Mouse (Mus musculus): Measurements from ENCODE around the gene Dop1b.

Gene Dop1b

GRCm38 (mm10) chr16:93712966-93713365 lies 1.3 kb downstream of the Dop1b start:
- DNase-seq (ENCODE audit: low read depth, low spot score), result no peak

- no peak for DNase-seq (ENCODE audit: low read depth, low spot score)
Observed at GRCm38 (mm10) chr16:93714426-93714825, 2.7 kb downstream of the Dop1b start.

- DNase-seq (ENCODE audit: low read depth, low spot score), result no peak
Observed at GRCm38 (mm10) chr16:93715826-93716225, 4.1 kb downstream of the Dop1b start.

GRCm38 (mm10) chr16:93717299-93717703 lies 5.6 kb downstream of the Dop1b start:
- no peak for DNase-seq (ENCODE audit: low read depth, low spot score)

- no peak for DNase-seq (ENCODE audit: low read depth, low spot score)
Observed at GRCm38 (mm10) chr16:93721771-93722170, 10.1 kb downstream of the Dop1b start.

GRCm38 (mm10) chr16:93722476-93722875 lies 10.8 kb downstream of the Dop1b start:
- no peak for DNase-seq (ENCODE audit: low read depth, low spot score)

- DNase-seq (ENCODE audit: low read depth, low spot score), result no peak
Observed at GRCm38 (mm10) chr16:93725417-93726144, 13.9 kb downstream of the Dop1b start.

GRCm38 (mm10) chr16:93726186-93726585 lies 14.5 kb downstream of the Dop1b start:
- no peak for DNase-seq (ENCODE audit: low read depth, low spot score)

GRCm38 (mm10) chr16:93728676-93729075 lies 17.0 kb downstream of the Dop1b start:
- DNase-seq (ENCODE audit: low read depth, low spot score), result no peak

GRCm38 (mm10) chr16:93729801-93730721 lies 18.4 kb downstream of the Dop1b start:
- DNase-seq (ENCODE audit: low read depth, low spot score), result no peak

GRCm38 (mm10) chr16:93731310-93731709 lies 19.6 kb downstream of the Dop1b start:
- DNase-seq (ENCODE audit: low read depth, low spot score), result no peak

GRCm38 (mm10) chr16:93732875-93733569 lies 21.3 kb downstream of the Dop1b start:
- DNase-seq (ENCODE audit: low read depth, low spot score), result no peak

GRCm38 (mm10) chr16:93739251-93739650 lies 27.5 kb downstream of the Dop1b start:
- DNase-seq (ENCODE audit: low read depth, low spot score), result no peak

- no peak for DNase-seq (ENCODE audit: low read depth, low spot score)
Observed at GRCm38 (mm10) chr16:93742903-93743302, 31.2 kb downstream of the Dop1b start.

GRCm38 (mm10) chr16:93744049-93744490 lies 32.4 kb downstream of the Dop1b start:
- no peak for DNase-seq (ENCODE audit: low read depth, low spot score)

- no peak for DNase-seq (ENCODE audit: low read depth, low spot score)
Observed at GRCm38 (mm10) chr16:93744804-93745340, 33.2 kb downstream of the Dop1b start.

- DNase-seq (ENCODE audit: low read depth, low spot score), result no peak
Observed at GRCm38 (mm10) chr16:93746397-93746796, 34.7 kb downstream of the Dop1b start.

GRCm38 (mm10) chr16:93746957-93747356 lies 35.3 kb downstream of the Dop1b start:
- DNase-seq (ENCODE audit: low read depth, low spot score), result no peak

- DNase-seq (ENCODE audit: low read depth, low spot score), result no peak
Observed at GRCm38 (mm10) chr16:93747421-93747820, 35.7 kb downstream of the Dop1b start.

GRCm38 (mm10) chr16:93749147-93749910 lies 37.6 kb downstream of the Dop1b start:
- no peak for DNase-seq (ENCODE audit: low read depth, low spot score)

GRCm38 (mm10) chr16:93750464-93750863 lies 38.8 kb downstream of the Dop1b start:
- DNase-seq (ENCODE audit: low read depth, low spot score), result no peak

All from forelimb bud, embryonic 11.5 days (tissue).